Mouse (Mus musculus): ENCODE measurements around the gene Slc30a10. TPM values are rescaled to one million over a fixed set of nuclear protein-coding genes. Genes with fewer than 3 reads are reported as not detected.

Gene Slc30a10
- total and polyA plus RNA-seq, 3 experiments, result not detected

- in situ Hi-C loops (cut with MboI; ENCODE audit: low pct_ligation_motif_present, low pct_unique_long_range_greater_than_20kb, low sequenced_read_pairs), result no loop called here
- DNase-seq (ENCODE audit: extremely low read depth), result no peak
- TF ChIP-seq MYC (IDR thresholded peaks at IDR 0.05; ENCODE audit: low read depth, low read length), result no peak
- TF ChIP-seq E2F4 (IDR thresholded peaks at IDR 0.05; ENCODE audit: insufficient replicate concordance, low read depth, low read length), result no peak
- TF ChIP-seq MXI1 (IDR thresholded peaks at IDR 0.05; ENCODE audit: low read depth, low read length), result no peak
- TF ChIP-seq ZC3H11A (IDR thresholded peaks at IDR 0.05; ENCODE audit: low read depth, low read length), result no peak
- no peak for TF ChIP-seq UBTF (IDR thresholded peaks at IDR 0.05; ENCODE audit: low read depth, low read length)
- TF ChIP-seq USF1 (IDR thresholded peaks at IDR 0.05; ENCODE audit: low read depth, low read length), result no peak
- TF ChIP-seq NELFE (IDR thresholded peaks at IDR 0.05; ENCODE audit: low read depth, low read length), result no peak
- no peak for TF ChIP-seq TBP (conservative IDR thresholded peaks at IDR 0.05; ENCODE audit: low read depth, low read length)
- TF ChIP-seq CTCF (conservative IDR thresholded peaks at IDR 0.05 in 1 of 2, IDR thresholded peaks at IDR 0.05 in 1 of 2; ENCODE audit: low read depth in 2 of 2, low read length in 2 of 2), result no peak
- no peak for TF ChIP-seq ZNF384 (IDR thresholded peaks at IDR 0.05; ENCODE audit: low read depth, low read length)
- TF ChIP-seq EP300 (IDR thresholded peaks at IDR 0.05; ENCODE audit: low read length), result no peak
- no peak for TF ChIP-seq MEF2A (IDR thresholded peaks at IDR 0.05; ENCODE audit: borderline replicate concordance, low read depth, low read length)
- no peak for TF ChIP-seq USF2 (conservative IDR thresholded peaks at IDR 0.05; ENCODE audit: low read depth, low read length)
- no peak for TF ChIP-seq POLR2A (IDR thresholded peaks at IDR 0.05; ENCODE audit: low read depth, low read length)
- no peaks in the 10 kb centered on the region for H3K79me2 ChIP-seq (replicated peaks; ENCODE audit: control insufficient read depth, extremely low read depth, insufficient read depth, poor library complexity, severe bottlenecking)
- dilution Hi-C loops (cut with MboI; ENCODE audit: extremely low pct_ligation_motif_present, extremely low pct_unique_long_range_greater_than_20kb, low sequenced_read_pairs), result no loop called here
- H3K27ac ChIP-seq (ENCODE audit: insufficient read depth, low read depth), result no peak overlapping the region
- H3K36me3 ChIP-seq (replicated peaks in 1 of 2; ENCODE audit: control insufficient read depth in 1 of 2, insufficient read depth in 1 of 2, low read length in 1 of 2), result no peaks in the 10 kb centered on the region
- no peaks in the 10 kb centered on the region for H3K4me1 ChIP-seq (ENCODE audit: control insufficient read depth in 1 of 2, insufficient read depth in 2 of 2)
- no peaks in the 10 kb centered on the region for H3K9me3 ChIP-seq (replicated peaks; ENCODE audit: low read length)
- no peak overlapping the region for H3K4me3 ChIP-seq (replicated peaks in 1 of 3; ENCODE audit: low read depth in 2 of 3, low read length in 2 of 3, poor library complexity in 1 of 3)
- H3K9ac ChIP-seq (ENCODE audit: insufficient read depth, low read depth), result no peak overlapping the region
- no peak overlapping the region for H3K4me2 ChIP-seq (ENCODE audit: insufficient read depth, low read depth, poor library complexity, severe bottlenecking)
- H3K27me3 ChIP-seq (replicated peaks), result no peaks in the 10 kb centered on the region
These were observed 14.9 kb downstream of the Slc30a10 start for GRCm38 (mm10) chr1:185469551-185470021.

- no peak overlapping the region for H3K4me2 ChIP-seq (ENCODE audit: insufficient read depth, low read depth, poor library complexity, severe bottlenecking)
- in situ Hi-C loops (cut with MboI; ENCODE audit: low pct_ligation_motif_present, low pct_unique_long_range_greater_than_20kb, low sequenced_read_pairs) (no loop called here), dilution Hi-C loops (cut with MboI; ENCODE audit: extremely low pct_ligation_motif_present, extremely low pct_unique_long_range_greater_than_20kb, low sequenced_read_pairs) (no loop called here)
- H3K4me3 ChIP-seq (replicated peaks in 1 of 3; ENCODE audit: low read depth in 2 of 3, low read length in 2 of 3, poor library complexity in 1 of 3), result no peak overlapping the region
- H3K4me1 ChIP-seq (ENCODE audit: control insufficient read depth in 1 of 2, insufficient read depth in 2 of 2), result no peaks in the 10 kb centered on the region
- no peaks in the 10 kb centered on the region for H3K9me3 ChIP-seq (replicated peaks; ENCODE audit: low read length)
- H3K9ac ChIP-seq (ENCODE audit: insufficient read depth, low read depth), result no peak overlapping the region
- no peak for TF ChIP-seq SIN3A (IDR thresholded peaks at IDR 0.05; ENCODE audit: low read length)
- no peak for TF ChIP-seq BHLHE40 (IDR thresholded peaks at IDR 0.05; ENCODE audit: low read depth, low read length)
- H3K27ac ChIP-seq (ENCODE audit: insufficient read depth, low read depth), result no peak overlapping the region
- DNase-seq (ENCODE audit: extremely low read depth), result no peak
- H3K36me3 ChIP-seq (replicated peaks in 1 of 2; ENCODE audit: control insufficient read depth in 1 of 2, insufficient read depth in 1 of 2, low read length in 1 of 2), result no peaks in the 10 kb centered on the region
- no peaks in the 10 kb centered on the region for H3K79me2 ChIP-seq (replicated peaks; ENCODE audit: control insufficient read depth, extremely low read depth, insufficient read depth, poor library complexity, severe bottlenecking)
- no peaks in the 10 kb centered on the region for H3K27me3 ChIP-seq (replicated peaks)
These were observed 17.5 kb downstream of the Slc30a10 start for GRCm38 (mm10) chr1:185472025-185472720.
